Mouse (Mus musculus) T-helper 17 cell (primary cell): Measurements from ENCODE around the gene Slc5a5.

ENCODE experiments used
- in situ Hi-C, 2 experiments: fragments of 300-600 bp; cut with MboI, MseI; formaldehyde crosslinking; loops; 1 replicate in 1 of 2; 2 replicates in 1 of 2; pipeline ENCODE4 v1.15.1; 2025; ENCODE audit warnings: high pct_unique_total_duplicates in 2 of 2

Gene Slc5a5

GRCm38 (mm10) chr8:70838654-70839407, 53.7 kb downstream of the Slc5a5 start:
- in situ Hi-C loops = no loop called here

DNA sequence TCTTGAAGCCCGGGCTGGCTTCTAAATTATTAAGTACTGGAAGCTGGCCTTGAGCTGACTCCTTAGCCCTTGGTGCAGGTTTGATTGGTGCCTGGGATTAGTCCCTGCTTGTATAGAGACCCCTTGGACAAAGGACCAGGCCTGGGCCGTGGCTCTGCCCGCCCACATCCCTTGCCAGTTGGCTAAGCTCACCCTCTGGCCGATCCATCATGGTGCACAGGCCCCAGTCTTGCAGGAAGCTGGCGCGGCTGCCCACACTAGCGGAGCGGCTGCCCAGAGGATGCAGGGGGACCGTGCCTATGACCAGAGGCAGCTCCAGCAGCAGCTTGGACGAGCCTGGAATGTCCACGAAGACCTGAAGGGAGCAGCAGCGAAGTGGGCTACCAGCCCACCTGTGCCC, 55.9 kb downstream of the Slc5a5 start:
- in situ Hi-C loops = no loop called here

DNA sequence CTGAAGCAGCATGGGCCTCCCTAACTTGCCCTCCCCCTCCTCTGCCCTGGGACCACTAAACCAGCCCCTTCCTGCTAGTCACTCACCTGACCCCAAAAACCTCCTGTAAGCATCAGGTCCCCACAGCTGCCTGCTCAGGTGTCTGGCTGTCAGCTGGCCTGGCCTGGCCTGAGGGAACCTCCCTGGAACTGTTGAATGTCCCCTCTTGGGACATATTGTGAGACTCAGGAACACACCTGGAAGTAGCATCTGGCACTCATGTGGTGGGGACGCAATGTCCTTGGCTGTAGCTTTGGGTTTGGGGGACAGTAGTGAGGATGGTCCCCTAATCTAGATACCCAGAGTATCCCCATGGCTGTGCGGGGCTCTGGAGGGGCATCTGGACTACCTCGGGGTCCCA, 58.5 kb downstream of the Slc5a5 start:
- in situ Hi-C loops = no loop called here

DNA sequence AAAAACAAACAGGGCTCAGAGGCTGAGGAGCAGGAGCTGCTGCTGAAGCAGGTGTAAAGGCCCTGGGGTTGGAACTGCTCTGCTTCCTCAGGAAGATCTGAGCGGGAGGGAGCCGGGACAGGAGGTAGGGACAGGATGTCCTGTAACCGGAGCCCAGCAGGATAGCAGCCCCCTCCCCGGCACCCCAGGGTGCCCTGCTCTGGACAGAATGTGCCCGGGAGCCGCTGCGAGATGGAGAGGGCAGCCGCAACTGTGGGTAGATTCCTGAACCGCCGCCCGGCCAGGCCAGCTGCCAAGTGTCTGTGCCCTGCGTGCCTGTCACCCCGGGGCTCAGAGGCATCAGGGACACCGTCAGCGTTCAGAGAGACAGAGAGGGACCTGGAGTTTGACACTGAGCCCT, 59.0 kb downstream of the Slc5a5 start:
- in situ Hi-C loops = no loop called here

GRCm38 (mm10) chr8:70833018-70833482, 59.5 kb downstream of the Slc5a5 start:
- in situ Hi-C loops = no loop called here
